Mouse (Mus musculus) embryonic fibroblast, embryonic 13.5 days (primary cell): ENCODE measurements around the gene Wdr49. TPM values are rescaled to one million over a fixed set of nuclear protein-coding genes. Genes with fewer than 3 reads are reported as not detected.

Source experiments
- H3K27ac ChIP-seq: 2 replicates; pipeline ENCODE4 v1.5.1; 2012; ENCODE audit warnings: low read length, control low read depth, inconsistent platforms; ENCODE audit not compliant: insufficient read depth
- H3K4me1 ChIP-seq: 2 replicates; pipeline ENCODE4 v1.6.1; 2011; ENCODE audit warnings: low read length; ENCODE audit not compliant: control insufficient read depth, insufficient read depth
- H3K4me3 ChIP-seq: 2 replicates; pipeline ENCODE4 v1.5.1; 2011; ENCODE audit warnings: mild to moderate bottlenecking, control low read depth, low read length; ENCODE audit not compliant: insufficient read depth
- CTCF ChIP-seq: IDR thresholded peaks from 2 replicates; pipeline ENCODE4 v1.5.1; 2011; ENCODE audit warnings: mild to moderate bottlenecking, control low read depth, low read length, moderate library complexity, borderline replicate concordance; ENCODE audit not compliant: insufficient read depth
- POLR2A ChIP-seq: IDR thresholded peaks from 2 replicates; pipeline ENCODE4 v1.6.1; 2011; ENCODE audit warnings: low read depth, mild to moderate bottlenecking, control low read depth, low read length, moderate library complexity
- polyA plus RNA-seq: library from polyadenylated mRNA; stranded (reverse); fragments of >200 nt; gene quantifications from 2 replicates; pipeline ENCODE4 v1.2.4, GENCODE M21; 2011; ENCODE audit warnings: low read depth; ENCODE audit not compliant: missing spikeins, insufficient read length

Gene Wdr49
- polyA plus RNA-seq, 1 experiment: not detected

DNA sequence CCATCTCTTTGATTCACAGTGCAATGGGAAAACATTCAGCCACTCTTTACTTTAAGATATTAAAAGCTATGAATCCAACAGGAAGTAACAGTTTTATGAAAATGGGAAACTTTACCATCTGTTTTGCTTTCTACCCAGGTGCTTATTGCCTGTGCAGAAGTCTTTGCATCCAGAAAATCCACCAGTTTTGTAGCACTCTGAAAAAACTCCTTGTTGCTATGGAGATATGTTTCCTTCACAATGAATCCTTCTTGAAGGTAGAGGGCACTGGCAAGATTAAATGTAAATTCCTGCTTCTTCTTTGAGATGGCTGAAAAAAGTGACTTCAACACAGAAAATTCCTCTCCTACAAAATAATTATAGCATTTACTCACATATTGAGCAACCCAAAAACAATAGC, 222.6 kb downstream of the Wdr49 start:
- no peak overlapping the region for H3K4me3 ChIP-seq
- no peak overlapping the region for H3K27ac ChIP-seq
- TF ChIP-seq CTCF: no peak
- no peak for TF ChIP-seq POLR2A
- no peaks in the 10 kb centered on the region for H3K4me1 ChIP-seq

Other genes with a start within 250 kb of the Wdr49 start
- gene Serpini2, start 212.1 kb downstream of the Wdr49 start, polyA plus RNA-seq: not detected in 2 replicates
- 93.5 and 99.4 TPM in 2 replicates for gene Pdcd10, start 74.7 kb upstream of the Wdr49 start, polyA plus RNA-seq
- 1.9 and 2.2 TPM in 2 replicates for gene Serpini1, start 75.4 kb upstream of the Wdr49 start, polyA plus RNA-seq